Mouse (Mus musculus) stomach, postnatal 0 days (tissue): ENCODE measurements around the gene Fancb. TPM values are rescaled to one million over a fixed set of nuclear protein-coding genes. Genes with fewer than 3 reads are reported as not detected.

Source experiments
- ATAC-seq: fragments of 200-750 bp; cut with Nextera tagmentation; 2 replicates; pipeline ENCODE4 v1.8.0; 2017; ENCODE audit not compliant: low FRiP score, low TSS enrichment
- DNase-seq: peaks from one replicate; pipeline ENCODE4 v3.0.0-alpha.2; 2016; ENCODE audit warnings: low spot score
- H3K27ac ChIP-seq: fragments of 300-500 bp; sonication (generic); replicated peaks from 2 replicates; pipeline ENCODE4 v1.5.1; 2014; ENCODE audit warnings: mild to moderate bottlenecking, control low read depth
- H3K27me3 ChIP-seq: fragments of 300-500 bp; sonication (generic); 2 replicates; pipeline ENCODE4 v1.6.1; 2014; ENCODE audit warnings: low read length; ENCODE audit not compliant: control insufficient read depth, insufficient read depth
- H3K36me3 ChIP-seq: fragments of 300-500 bp; sonication (generic); 2 replicates; pipeline ENCODE4 v1.6.1; 2014; ENCODE audit warnings: low read length, mixed read lengths; ENCODE audit not compliant: control insufficient read depth, insufficient read depth
- H3K4me1 ChIP-seq: fragments of 300-500 bp; sonication (generic); replicated peaks from 2 replicates; pipeline ENCODE4 v1.6.1; 2014; ENCODE audit warnings: antibody characterized with exemption; ENCODE audit not compliant: control insufficient read depth, insufficient read depth
- H3K4me2 ChIP-seq: fragments of 300-500 bp; sonication (generic); replicated peaks from 2 replicates; pipeline ENCODE4 v1.6.1; 2014; ENCODE audit warnings: low read depth, mild to moderate bottlenecking, control low read depth, moderate library complexity
- H3K4me3 ChIP-seq: fragments of 300-500 bp; sonication (generic); 2 replicates; pipeline ENCODE4 v1.5.1; 2014; ENCODE audit warnings: low read depth, low read length, control low read depth
- H3K9ac ChIP-seq: fragments of 300-500 bp; sonication (generic); 2 replicates; pipeline ENCODE4 v1.6.1; 2014; ENCODE audit warnings: mild to moderate bottlenecking, low read length, control low read depth, mixed read lengths
- H3K9me3 ChIP-seq: fragments of 300-500 bp; sonication (generic); 2 replicates; pipeline ENCODE4 v1.6.1; 2016; ENCODE audit warnings: low read length; ENCODE audit not compliant: control insufficient read depth
- CTCF ChIP-seq: IDR thresholded peaks from 2 replicates; pipeline ENCODE4 v1.5.1; 2016; ENCODE audit warnings: antibody characterized with exemption, low read depth, mild to moderate bottlenecking, moderate library complexity
- EP300 ChIP-seq: optimal IDR thresholded peaks from 2 replicates; pipeline ENCODE3; 2016; ENCODE audit warnings: antibody characterized with exemption
- WGBS: fragments of 180-500 bp; shearing (Covaris S2); extraction: QIAGEN DNeasy Blood & Tissue Kit; methylation state at CpG from one replicate; pipeline ENCODE4 v1.1.7; 2014; 5-methylcytosine and 5-hydroxymethylcytosine counted together
- polyA plus RNA-seq: library from polyadenylated mRNA; unstranded; fragments of >200 nt; fragmentation: Nextera tagmentation; extraction: Ambion mirVana; gene quantifications from 2 replicates; pipeline ENCODE4 v1.2.1, GENCODE M21; 2015

Gene Fancb
- polyA plus RNA-seq, 1 experiment from 2014 or later, result 3.7 TPM

- Histone ChIP-seq H3K27ac (peak overlapping the region; percentile 61), H3K9me3 (no peaks in the 10 kb centered on the region), H3K4me3 (no peak overlapping the region), H3K4me2 (no peak overlapping the region), H3K4me1 (no peaks in the 10 kb centered on the region), H3K27me3 (no peaks in the 10 kb centered on the region), H3K9ac (no peak overlapping the region), H3K36me3 (no peaks in the 10 kb centered on the region)
- WGBS, result 51% methylated on average over 3 of the region's 3 CpGs
- TF ChIP-seq EP300, result no peak
- no peak for TF ChIP-seq CTCF
- ATAC-seq (peak; percentile 78), DNase-seq (peak; percentile 30)
Measured at GRCm38 (mm10) chrX:164971206-164971605, 9.2 kb upstream of the Fancb start.

- H3K9me3 ChIP-seq, result no peaks in the 10 kb centered on the region
- WGBS, result 85% methylated on average over 2 of the region's 2 CpGs
- H3K36me3 ChIP-seq, result no peaks in the 10 kb centered on the region
- H3K4me3 ChIP-seq, result no peak overlapping the region
- H3K9ac ChIP-seq, result no peak overlapping the region
- TF ChIP-seq EP300 (no peak), CTCF (no peak)
- ATAC-seq (no peak), DNase-seq (no peak)
- no peak overlapping the region for H3K27ac ChIP-seq
- no peaks in the 10 kb centered on the region for H3K27me3 ChIP-seq
- H3K4me1 ChIP-seq, result no peaks in the 10 kb centered on the region
- H3K4me2 ChIP-seq, result peak overlapping the region; percentile 53
Measured at GRCm38 (mm10) chrX:164978866-164979265, 1.5 kb upstream of the Fancb start.

DNA sequence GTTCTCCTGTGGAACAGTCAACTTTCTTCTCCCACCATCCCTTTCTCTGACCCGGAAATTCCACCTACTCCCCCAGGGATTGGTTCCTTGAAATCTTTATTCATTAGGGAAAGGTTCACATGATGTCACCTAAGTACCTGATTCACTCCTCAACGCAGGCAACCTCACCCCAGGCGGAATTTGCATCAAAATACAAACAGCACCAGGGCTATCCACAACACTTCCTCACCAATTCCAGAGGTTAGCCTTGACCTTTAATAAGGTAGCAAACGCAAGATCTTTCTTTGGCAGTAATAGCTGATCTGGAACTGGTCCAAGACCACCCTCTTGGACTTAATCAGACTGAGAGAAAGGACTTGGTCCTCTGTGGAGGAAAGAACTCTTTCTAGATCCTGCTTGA lies 22.7 kb downstream of the Fancb start:
- H3K4me1 ChIP-seq, result no peaks in the 10 kb centered on the region
- no peaks in the 10 kb centered on the region for H3K36me3 ChIP-seq
- H3K9me3 ChIP-seq, result no peaks in the 10 kb centered on the region
- no peak overlapping the region for H3K4me3 ChIP-seq
- ATAC-seq (0 out of 2 replicates have a peak, but pooled peaks have one; percentile 40), DNase-seq (no peak)
- no peak overlapping the region for H3K27ac ChIP-seq
- H3K9ac ChIP-seq, result no peak overlapping the region
- H3K4me2 ChIP-seq, result no peak overlapping the region
- no peak for TF ChIP-seq CTCF
- no peak for TF ChIP-seq EP300
- WGBS, result 32% methylated on average over 4 of the region's 4 CpGs
- no peaks in the 10 kb centered on the region for H3K27me3 ChIP-seq

DNA sequence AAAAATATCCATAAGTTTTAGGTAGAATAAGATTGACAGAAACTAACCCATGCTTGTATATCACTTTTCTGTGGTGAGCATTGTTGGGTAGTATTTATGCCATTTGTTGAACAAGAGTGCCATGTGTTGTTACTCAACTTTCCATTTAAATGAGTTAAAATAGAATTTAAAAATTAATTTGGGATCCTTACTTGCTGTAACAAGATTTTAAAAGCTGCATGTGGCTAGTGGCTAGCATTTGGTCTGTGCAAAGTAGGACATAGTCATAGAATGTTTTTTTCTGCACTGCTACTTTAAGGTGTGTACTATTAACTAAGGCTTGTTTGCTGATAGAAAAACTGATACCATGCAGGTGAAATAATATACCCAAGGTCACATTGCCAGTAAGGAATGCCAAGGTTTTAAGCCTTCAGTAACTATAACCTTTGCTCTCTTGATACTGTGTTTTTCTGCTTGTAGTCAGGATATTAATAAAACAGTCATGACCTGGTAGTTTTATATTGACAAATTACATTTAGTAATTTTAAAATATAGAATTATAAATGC lies 24.5 kb downstream of the Fancb start, which contains the start of gene Gm17604:
TSS of gene Gm17604 (minus strand) at position 51 of the 546 bp plus-strand sequence.
- ATAC-seq (peak; percentile 60; the same call in 1 of the 2 replicates), DNase-seq (no peak)
- Histone ChIP-seq H3K27me3 (no peaks in the 10 kb centered on the region), H3K9me3 (no peaks in the 10 kb centered on the region), H3K36me3 (no peaks in the 10 kb centered on the region), H3K9ac (no peak within 1 kb of the TSS), H3K27ac (no peak within 1 kb of the TSS), H3K4me2 (no peak within 1 kb of the TSS), H3K4me1 (no peaks in the 10 kb centered on the region), H3K4me3 (no peak within 1 kb of the TSS)
- TF ChIP-seq CTCF (no peak), EP300 (no peak)

Other genes with a start within 250 kb of the Fancb start
- gene Mospd2, start 217 bp upstream of the Fancb start, polyA plus RNA-seq, result 18.4 and 19.4 TPM in 2 replicates
- not detected in 2 replicates for gene Gm17604, start 24.2 kb downstream of the Fancb start, polyA plus RNA-seq